Mouse (Mus musculus): ENCODE results near the gene Pou2f3.

The Pou2f3 gene

GRCm38 (mm10) chr9:43210190-43210682 lies at the start of gene Pou2f3:
Gene Pou2f3 (minus strand): TSS chr9:43210369.
- peak in 1 of 2 experiments; percentile 50 for DNase-seq (ENCODE audit: low spot score in 2 of 2)

- DNase-seq (ENCODE audit: low spot score in 2 of 2), result no peak
These were observed 43.1 kb upstream of the Pou2f3 start for GRCm38 (mm10) chr9:43253271-43253681.

GRCm38 (mm10) chr9:43252790-43253189 lies 42.6 kb upstream of the Pou2f3 start:
- no peak for DNase-seq (ENCODE audit: low spot score in 2 of 2)

GRCm38 (mm10) chr9:43251786-43252185 lies 41.6 kb upstream of the Pou2f3 start:
- DNase-seq (ENCODE audit: low spot score in 2 of 2), result no peak

GRCm38 (mm10) chr9:43246738-43247180 lies 36.6 kb upstream of the Pou2f3 start:
- DNase-seq (ENCODE audit: low spot score in 2 of 2), result no peak

- no peak for DNase-seq (ENCODE audit: low spot score in 2 of 2)
These were observed 35.8 kb upstream of the Pou2f3 start for GRCm38 (mm10) chr9:43245801-43246570.

- DNase-seq (ENCODE audit: low spot score in 2 of 2), result no peak
These were observed 32.3 kb upstream of the Pou2f3 start for GRCm38 (mm10) chr9:43242432-43242831.

GRCm38 (mm10) chr9:43241970-43242369 lies 31.8 kb upstream of the Pou2f3 start:
- no peak for DNase-seq (ENCODE audit: low spot score in 2 of 2)

GRCm38 (mm10) chr9:43241291-43241690 lies 31.1 kb upstream of the Pou2f3 start:
- no peak for DNase-seq (ENCODE audit: low spot score in 2 of 2)

- no peak for DNase-seq (ENCODE audit: low spot score in 2 of 2)
These were observed 30.4 kb upstream of the Pou2f3 start for GRCm38 (mm10) chr9:43240594-43240900.

GRCm38 (mm10) chr9:43239712-43240593 lies 29.8 kb upstream of the Pou2f3 start, which contains the start of gene Oaf:
Gene Oaf (minus strand): TSS chr9:43239911.
- peak; percentile 40 to 47 for DNase-seq (ENCODE audit: low spot score in 2 of 2)

- no peak for DNase-seq (ENCODE audit: low spot score in 2 of 2)
These were observed 28.7 kb upstream of the Pou2f3 start for GRCm38 (mm10) chr9:43238631-43239545.

GRCm38 (mm10) chr9:43238167-43238566 lies 28.0 kb upstream of the Pou2f3 start:
- no peak for DNase-seq (ENCODE audit: low spot score in 2 of 2)

GRCm38 (mm10) chr9:43237111-43237775 lies 27.1 kb upstream of the Pou2f3 start:
- no peak for DNase-seq (ENCODE audit: low spot score in 2 of 2)

- no peak for DNase-seq (ENCODE audit: low spot score in 2 of 2)
These were observed 26.4 kb upstream of the Pou2f3 start for GRCm38 (mm10) chr9:43236576-43236975.

GRCm38 (mm10) chr9:43236106-43236505 lies 25.9 kb upstream of the Pou2f3 start:
- DNase-seq (ENCODE audit: low spot score in 2 of 2), result no peak

- no peak for DNase-seq (ENCODE audit: low spot score in 2 of 2)
These were observed 25.2 kb upstream of the Pou2f3 start for GRCm38 (mm10) chr9:43235336-43235735.

GRCm38 (mm10) chr9:43234496-43234895 lies 24.3 kb upstream of the Pou2f3 start:
- DNase-seq (ENCODE audit: low spot score in 2 of 2), result no peak

GRCm38 (mm10) chr9:43233515-43233914 lies 23.3 kb upstream of the Pou2f3 start:
- DNase-seq (ENCODE audit: low spot score in 2 of 2), result no peak

- DNase-seq (ENCODE audit: low spot score in 2 of 2), result no peak
These were observed 22.9 kb upstream of the Pou2f3 start for GRCm38 (mm10) chr9:43233044-43233443.

- DNase-seq (ENCODE audit: low spot score in 2 of 2), result no peak
These were observed 22.1 kb upstream of the Pou2f3 start for GRCm38 (mm10) chr9:43232286-43232685.

Measured in cerebellum, postnatal 4 days (tissue).